Mouse (Mus musculus): Measurements from ENCODE around the gene Efcab6. TPM values are rescaled to one million over a fixed set of nuclear protein-coding genes. Genes with fewer than 3 reads are reported as not detected.

Gene Efcab6
- total RNA-seq, 2 experiments from 2014 or later, result not detected

DNA sequence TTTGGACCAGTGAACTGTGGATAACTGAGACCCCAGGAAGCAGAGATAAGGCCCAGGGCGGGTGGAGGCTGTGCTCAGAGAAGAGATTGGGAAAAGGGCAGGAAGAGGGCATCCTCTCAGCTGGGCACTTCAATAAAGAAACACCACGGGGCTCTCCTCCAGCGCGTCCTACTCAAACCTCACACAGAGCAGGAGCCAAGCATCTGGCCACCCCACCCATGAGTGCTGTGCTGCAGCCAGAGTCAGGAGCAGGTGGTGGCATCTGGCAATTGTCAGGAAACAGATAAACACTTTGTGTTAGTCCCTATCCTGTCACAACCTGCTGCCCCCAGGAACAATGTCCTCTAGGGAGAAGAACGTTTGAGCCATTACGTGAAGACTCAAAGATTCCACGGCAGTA, 77.1 kb downstream of the Efcab6 start:
- ATAC-seq (replicated peaks; ENCODE audit: low FRiP score, poor library complexity, severe bottlenecking), result no peak

DNA sequence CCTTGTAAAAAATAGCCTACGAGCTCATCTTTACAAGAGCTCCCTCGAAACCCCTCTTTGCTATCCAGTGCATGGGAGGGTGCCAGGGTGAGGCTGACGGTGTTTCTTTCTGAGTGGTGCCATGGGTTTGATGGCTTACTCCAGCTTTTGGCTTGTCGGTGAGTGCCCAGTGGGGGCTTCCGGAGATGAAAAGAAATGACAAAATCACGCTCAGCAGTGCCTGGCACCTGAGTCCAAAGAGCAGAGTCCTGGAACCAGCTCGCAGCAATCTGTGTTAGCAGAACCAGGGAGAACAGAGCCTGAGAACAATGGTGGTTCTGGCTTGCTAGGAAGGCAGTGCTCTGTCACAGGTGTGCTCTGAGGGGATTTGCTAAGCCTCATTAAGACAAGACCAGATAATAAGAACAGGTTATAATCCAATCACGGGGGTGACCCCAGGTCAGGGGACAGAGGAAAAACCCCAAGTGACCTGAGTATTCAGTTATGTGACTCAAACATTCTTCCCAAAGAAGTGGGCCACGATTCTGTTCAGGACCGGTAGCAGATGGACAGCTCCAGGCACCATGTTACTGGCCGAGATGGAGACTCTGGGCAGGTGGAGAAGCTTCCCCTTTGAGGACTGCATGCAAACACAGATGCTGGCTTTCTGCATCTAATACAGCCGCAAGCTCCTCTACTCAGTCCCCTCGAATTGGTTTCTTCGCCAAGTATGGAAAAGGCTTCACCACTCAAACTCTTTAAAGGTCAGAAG, 82.8 kb downstream of the Efcab6 start:
- ATAC-seq (replicated peaks; ENCODE audit: low FRiP score, poor library complexity, severe bottlenecking), result no peak

DNA sequence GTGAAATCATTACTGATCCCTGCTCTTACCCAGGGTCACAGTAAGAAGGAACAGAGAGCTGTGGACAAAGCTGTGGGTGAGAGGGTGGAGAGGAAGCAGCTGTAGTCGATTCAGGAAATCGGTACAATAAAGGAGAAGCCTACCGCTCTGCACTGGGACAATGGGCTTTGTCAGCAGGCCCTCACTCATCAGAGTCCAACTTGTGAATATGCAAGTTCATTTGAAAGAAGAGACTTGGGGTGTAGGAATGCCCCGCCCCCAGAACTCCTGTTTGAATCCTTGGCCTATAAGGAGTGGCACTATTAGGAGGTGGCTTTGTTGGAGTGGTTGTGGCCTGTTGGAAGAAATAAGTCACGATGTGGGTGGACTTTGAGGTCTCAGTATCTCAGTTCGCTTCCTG, 86.3 kb downstream of the Efcab6 start:
- no peak for ATAC-seq (replicated peaks; ENCODE audit: low FRiP score, poor library complexity, severe bottlenecking)

DNA sequence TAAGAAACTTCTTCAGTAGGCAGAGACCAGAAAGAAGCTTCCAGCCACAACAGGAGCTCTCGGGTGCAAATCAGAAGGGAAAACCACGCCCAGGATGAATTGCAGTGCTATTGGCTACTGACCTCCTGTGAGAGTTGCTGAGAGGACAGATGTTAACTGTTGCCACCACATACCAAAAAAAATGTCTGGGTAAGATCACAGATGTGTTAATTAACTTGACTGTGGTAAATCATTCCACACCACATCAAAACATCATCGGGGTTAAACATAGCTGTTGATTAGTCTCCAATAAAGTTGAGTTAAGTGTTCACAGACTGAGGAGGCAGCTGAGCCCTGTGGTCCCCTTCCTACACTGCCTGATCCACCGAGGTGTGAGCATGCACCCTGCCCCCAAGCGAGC, 88.1 kb downstream of the Efcab6 start:
- ATAC-seq (replicated peaks; ENCODE audit: low FRiP score, poor library complexity, severe bottlenecking), result no peak

DNA sequence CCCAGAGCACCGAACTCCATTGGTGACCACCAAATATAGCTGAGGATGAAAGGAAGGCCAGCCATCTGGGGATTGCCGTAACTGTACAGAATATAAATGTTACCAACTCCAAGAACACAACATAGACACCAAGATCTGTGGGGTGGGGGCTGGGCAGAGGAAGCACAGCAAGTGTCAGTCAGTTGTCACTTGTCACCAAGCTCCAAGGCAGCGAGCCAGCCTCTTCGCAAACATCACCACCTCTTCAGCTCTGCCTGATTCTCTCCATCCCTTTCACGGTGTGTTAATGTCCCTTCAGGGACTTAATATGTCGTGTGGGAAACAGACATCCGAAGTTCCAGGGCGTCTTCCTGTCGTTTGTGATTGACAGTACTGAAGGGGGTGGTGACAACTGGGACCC, 93.0 kb downstream of the Efcab6 start:
- no peak for ATAC-seq (replicated peaks; ENCODE audit: low FRiP score, poor library complexity, severe bottlenecking)

DNA sequence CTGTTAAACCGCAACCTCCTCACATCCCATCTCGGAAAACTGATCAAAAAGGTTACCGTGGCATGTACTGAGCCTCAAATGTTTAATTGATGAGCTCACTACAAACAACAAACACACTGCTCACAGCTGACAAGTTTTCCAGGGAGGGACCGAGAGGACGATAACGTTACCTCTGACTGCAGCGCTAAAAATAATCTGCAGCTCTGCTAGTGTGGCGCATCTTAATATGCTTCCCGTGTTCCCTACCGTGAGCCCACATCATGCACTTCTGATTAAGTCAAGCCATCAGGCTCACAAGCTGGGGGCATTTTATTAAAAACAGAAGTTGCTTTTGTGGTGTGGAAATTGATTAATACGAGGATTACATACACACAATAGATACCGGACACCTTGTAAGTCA, 97.4 kb downstream of the Efcab6 start:
- no peak for ATAC-seq (replicated peaks; ENCODE audit: low FRiP score, poor library complexity, severe bottlenecking)

DNA sequence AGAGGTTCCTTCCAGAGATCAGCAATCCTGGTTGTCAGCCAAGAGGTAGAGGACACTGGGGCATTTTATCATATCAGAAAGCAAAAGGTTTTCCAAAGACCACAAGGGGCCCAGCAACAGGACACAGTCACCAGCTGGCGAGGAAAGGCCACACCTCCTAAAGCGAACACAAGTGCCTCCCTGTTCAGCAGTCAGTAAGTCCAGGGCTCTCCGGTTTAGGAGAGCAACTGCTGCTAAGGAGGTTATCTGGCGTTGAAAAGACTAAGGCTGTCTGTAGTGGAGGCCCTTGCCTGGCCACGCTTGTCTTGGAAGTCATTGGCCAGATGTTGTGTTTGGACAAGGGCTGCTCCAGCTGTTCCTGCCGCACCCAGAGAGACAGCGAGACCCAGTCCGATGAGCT, 100.1 kb downstream of the Efcab6 start:
- ATAC-seq (replicated peaks; ENCODE audit: low FRiP score, poor library complexity, severe bottlenecking), result no peak

DNA sequence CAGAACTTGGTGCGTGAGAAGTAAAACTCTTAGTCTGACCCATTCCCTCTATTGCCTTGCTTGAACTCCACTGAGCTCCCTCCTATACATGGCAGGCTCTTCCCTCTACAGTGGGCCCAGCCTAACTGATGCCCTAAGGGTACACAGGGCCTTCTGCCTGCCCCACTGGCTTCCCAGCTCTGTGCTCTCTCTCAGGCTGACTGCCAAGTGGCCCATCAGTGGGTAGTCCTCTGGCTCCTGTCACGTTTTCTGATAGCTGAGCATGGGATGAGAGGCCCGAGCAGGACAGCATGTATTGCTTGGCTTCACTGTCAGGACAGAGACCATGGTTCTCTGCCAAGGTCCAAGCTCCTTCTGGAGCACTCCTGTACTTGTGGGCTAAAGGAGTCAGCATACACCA, 106.8 kb downstream of the Efcab6 start:
- no peak for ATAC-seq (replicated peaks; ENCODE audit: low FRiP score, poor library complexity, severe bottlenecking)

DNA sequence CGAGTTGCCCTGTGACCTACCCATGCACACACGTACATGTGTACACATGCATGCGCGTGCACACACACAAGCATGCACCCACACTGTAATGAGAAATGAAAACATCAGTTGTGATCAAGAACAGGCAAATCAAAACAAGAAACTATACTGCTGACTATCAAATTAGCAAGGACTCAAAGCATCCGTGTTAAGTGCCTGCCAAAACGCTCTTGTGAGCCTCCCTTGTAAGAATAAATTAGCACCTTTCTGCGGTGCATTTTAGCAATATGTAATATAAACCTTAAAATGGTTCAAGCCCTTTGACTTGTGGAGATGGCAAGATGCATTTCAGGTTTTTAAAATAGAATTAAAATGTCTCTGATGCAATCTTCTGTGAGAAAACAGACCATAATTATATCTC, 108.2 kb downstream of the Efcab6 start:
- no peak for ATAC-seq (replicated peaks; ENCODE audit: low FRiP score, poor library complexity, severe bottlenecking)

DNA sequence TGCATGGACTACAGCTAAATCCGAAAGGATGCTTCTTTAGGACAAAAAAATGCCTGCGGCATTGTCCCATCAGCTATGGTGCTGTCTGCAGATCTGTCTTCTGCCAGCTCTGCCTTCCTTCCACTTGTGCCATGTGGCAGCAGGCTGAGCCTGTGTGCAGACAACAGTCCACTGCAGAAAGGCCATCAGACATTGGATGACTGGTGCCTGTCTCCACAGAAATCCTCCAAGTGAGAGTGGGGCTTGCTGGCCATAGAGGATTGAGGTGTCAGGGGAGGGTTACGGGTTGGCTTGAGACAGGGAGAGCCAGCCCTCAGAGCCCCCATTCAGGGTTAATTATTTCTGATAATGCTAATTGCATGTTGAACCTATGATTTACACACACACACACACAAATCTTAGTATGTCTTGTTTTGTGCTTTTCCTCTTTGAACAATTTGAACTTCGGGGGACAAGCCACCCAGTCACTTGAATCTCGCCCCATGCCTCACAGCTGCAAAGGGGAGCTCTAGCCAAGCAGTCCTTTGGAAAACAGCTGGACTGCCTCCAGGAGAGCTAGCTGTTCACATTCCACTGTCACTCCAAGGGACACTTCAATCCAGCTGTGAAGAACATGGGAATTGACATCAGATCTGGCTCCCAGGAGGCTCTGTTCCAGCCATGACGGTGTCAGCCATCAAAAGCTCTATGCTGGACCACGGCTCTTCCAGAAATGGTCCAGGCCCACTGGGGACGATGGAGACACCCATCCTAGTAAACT, 109.1 kb downstream of the Efcab6 start:
- no peak for ATAC-seq (replicated peaks; ENCODE audit: low FRiP score, poor library complexity, severe bottlenecking)

DNA sequence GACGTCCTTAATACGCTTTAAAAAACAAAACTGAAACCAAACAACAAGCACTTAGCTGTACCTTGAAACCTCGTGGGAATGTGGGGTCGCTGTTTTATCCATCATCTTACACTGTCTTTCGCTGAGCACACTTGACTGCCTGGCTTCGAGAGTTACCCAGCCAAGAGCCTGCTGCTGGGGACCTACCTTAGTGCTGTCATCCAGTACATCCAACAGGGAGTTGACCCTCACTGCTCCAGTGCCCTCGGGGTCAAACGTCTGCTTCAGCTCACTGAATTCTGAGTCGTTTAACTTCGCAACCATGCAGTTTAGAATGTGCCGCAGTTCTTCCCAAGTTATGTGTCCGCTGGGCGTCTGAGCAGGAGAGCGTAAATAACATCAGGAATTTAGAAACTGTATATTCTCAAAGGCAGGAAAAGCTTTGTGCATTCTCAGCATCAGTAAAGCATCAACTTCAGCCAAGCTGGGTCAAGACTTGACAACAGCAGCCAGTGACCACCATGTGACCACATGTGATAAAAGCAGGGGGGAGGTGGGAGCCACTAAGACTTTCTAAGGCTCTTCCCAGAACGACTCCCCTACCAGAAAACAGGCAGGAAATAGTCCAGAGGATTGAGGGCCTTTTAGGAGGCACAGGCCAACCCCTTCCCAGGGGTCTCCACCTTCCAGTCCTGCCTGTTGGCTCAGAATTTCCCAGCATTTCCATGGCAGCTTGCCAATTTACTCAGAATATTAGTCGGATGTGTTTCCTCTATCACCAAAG, 115.3 kb downstream of the Efcab6 start:
- ATAC-seq (replicated peaks; ENCODE audit: low FRiP score, poor library complexity, severe bottlenecking), result no peak

DNA sequence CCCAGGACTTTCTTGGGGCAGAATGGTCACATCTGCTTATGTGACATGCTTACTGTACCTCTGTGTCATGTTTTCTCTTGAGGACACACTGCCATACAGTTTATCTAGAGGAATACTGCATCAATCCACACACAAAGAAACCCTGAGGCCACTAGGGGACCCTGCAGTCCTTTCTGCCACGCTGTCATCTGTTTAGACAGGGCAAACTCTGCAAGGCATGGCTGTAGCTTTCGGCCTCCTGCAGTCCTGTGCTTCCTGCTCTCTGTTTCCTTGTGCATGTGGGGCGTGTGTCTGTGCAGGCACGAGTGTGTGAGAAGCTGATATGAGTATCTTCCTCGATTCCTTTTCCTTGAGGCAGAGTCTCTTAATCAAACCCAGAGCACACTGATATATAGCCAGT, 125.5 kb downstream of the Efcab6 start:
- ATAC-seq (replicated peaks; ENCODE audit: low FRiP score, poor library complexity, severe bottlenecking), result no peak

DNA sequence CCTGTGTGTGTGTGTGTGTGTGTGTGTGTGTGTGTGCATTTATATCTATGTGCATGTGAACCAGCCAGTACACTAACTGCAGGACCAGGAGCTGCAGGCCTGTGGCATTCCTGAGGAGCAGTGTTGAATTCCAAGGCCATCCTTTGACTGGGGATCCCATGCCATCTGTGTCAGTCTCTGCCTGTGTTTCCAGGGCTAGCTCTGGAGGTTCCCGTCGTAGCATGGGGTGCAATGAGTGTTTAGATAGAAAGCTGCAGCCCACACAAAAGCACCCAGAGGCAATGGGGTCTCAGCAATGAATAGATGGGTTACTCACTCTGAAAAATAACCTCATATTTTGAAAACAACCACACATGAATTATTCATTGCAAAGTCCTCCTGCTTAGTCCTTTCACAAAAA, 126.7 kb downstream of the Efcab6 start:
- ATAC-seq (replicated peaks; ENCODE audit: low FRiP score, poor library complexity, severe bottlenecking), result no peak

DNA sequence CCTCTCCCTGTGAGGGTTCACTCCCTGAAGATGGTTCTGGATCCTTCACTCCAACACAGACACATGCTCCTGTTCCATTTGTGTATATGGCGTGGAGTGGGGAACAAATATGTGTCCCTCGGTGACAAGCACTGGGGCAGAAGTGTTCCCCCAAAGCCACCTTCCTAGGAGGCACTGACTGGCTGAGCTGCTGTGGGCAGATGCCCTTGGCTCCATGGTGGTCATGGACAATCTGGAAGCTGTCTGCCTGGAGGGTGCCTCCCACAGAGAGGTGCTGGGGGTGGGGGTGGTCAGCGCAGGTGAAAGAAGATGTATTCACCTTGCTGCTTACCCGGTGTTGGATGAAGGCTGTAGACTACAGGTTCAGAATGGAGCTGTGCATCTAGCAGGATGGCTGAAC, 128.7 kb downstream of the Efcab6 start:
- no peak for ATAC-seq (replicated peaks; ENCODE audit: low FRiP score, poor library complexity, severe bottlenecking)

DNA sequence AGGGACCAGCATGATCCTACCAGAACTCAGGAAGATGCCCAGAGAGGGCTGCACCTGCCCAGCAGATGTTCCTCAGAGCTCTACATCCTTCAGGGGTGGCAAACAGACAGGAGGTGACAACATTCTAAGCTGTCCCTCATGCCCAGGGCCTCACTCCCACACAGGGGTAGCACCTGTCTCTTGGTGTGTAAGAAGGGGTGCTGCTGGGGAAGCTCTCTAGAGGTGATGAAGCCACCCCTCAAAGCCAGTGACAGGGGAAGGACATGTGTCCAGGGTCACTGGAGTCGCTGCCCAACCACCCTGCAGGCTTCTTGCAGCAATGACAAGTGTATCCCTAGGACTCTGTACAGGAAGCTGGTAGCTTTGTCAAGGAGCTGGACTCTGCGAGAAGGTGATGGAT, 130.4 kb downstream of the Efcab6 start:
- ATAC-seq (replicated peaks; ENCODE audit: low FRiP score, poor library complexity, severe bottlenecking), result no peak

DNA sequence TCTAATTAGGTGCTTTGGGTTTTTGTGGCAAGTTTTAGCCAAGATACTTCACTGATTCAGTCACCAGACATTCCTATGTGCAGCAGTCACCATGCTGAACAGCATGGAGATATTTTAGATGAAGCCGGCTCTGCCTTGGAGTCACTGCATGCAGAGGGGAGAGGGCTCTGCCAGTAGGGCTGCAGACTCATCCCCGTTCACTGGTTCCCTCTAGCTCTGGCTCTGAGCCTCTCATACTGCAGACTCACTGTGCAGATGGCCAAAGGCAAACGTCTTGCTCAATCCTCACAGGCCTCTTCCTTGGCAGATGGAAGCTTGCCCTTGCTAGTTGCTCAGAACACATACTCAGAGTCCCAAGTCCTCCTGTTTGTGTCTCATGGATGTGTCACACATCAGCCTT, 139.8 kb downstream of the Efcab6 start:
- ATAC-seq (replicated peaks; ENCODE audit: low FRiP score, poor library complexity, severe bottlenecking), result no peak

DNA sequence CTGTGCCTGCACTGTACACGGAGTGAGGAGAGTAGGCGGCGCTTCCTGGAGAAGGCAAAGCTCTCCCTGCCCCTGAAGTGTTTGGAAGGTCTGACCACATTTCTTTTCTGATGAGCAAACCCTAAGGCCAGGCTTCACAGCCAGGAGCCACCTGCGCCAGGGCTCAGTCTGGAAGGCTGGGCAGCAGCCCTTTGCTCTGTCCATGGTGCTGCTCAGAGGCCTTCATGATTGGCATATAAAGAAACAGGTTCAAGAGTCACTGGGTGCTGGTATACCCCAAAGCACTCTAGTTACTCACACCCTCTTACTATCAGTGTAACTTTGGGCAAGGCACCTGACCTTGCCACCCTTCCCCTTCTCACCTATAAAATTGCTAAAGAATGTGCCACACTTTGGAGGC, 140.5 kb downstream of the Efcab6 start:
- ATAC-seq (replicated peaks; ENCODE audit: low FRiP score, poor library complexity, severe bottlenecking), result no peak

DNA sequence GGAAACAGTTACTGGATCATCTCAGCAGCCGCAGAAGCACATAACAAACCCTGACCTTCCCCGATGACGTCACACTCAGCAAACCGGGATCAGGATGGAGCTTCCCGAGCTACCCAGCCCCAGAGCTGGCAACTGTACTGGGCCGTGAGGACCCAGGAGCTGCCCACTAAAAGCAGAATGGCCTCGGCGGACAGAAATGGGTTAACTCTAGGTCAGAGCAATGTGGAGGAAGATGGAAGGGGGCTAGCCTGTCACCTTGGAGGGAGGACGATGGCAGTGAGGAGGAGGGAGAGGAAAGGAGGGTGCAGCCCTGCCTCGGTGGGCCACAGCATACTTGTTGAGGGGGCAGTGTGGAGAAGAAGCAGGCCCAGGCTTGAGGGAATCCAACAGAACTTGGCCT, 149.8 kb downstream of the Efcab6 start:
- ATAC-seq (replicated peaks; ENCODE audit: low FRiP score, poor library complexity, severe bottlenecking), result no peak

DNA sequence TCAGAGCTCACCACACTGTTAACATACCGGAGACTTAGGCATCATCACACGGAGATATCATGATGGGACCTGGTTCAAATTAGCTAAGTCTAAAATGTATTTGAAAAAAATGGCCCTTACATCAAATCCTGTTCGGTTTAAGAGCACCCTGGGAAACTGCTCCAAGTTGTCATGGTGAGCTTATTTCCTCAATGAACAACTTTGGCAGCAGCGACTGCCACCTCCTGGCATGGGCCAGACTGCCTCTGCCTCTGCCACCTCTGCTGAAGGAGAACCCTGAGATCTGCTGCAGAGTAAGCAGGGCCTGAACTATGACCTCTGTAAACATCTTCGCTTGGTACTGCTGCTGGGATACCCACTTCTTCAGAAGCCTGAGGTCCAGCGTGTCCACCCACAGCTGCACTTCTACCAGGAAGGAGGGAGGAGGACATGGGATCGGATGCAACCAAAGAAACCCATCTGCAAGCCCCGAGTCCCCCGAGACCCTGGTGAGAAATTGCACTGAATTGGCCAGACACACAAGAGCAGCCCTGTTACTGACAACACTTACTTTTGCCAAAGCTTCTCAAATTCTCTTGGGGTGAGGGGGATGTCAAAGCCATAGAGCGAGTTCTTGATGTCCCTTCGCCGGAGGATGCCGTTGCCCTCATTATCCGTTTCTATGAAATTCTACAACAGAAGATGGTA, 152.0 kb downstream of the Efcab6 start:
- ATAC-seq (replicated peaks; ENCODE audit: low FRiP score, poor library complexity, severe bottlenecking), result no peak

DNA sequence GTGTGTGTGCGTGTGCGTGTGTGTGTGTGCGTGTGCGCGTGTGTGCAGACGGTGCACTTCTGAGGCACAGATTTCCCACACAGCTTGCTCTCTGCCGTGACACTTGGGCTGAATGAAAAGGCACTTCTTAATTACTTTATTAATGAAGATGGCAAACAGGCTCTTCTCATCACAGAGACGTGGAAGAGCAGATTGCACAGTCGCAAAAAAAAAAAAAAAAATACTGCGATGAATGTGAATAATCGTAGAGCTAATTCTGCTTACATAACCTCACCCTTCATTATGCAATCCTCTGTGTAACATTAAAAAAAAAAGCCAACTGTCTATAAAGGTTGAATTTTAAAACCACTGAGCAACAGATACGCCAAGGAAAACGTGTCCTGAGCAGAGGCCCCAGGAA, 158.7 kb downstream of the Efcab6 start:
- no peak for ATAC-seq (replicated peaks; ENCODE audit: low FRiP score, poor library complexity, severe bottlenecking)
